Mouse (Mus musculus) cerebellum, adult 2 months (tissue): ENCODE measurements around the gene Pcbp4.

ENCODE experiments used
- CTCF ChIP-seq: fragments of 200-500 bp; IDR thresholded peaks from 2 replicates; pipeline ENCODE4 v1.5.1; 2011; ENCODE audit warnings: low read depth, mild to moderate bottlenecking, control low read depth, low read length, moderate library complexity, borderline replicate concordance; ENCODE audit not compliant: insufficient read depth
- POLR2A ChIP-seq: fragments of 200-500 bp; IDR thresholded peaks from 2 replicates; pipeline ENCODE4 v1.6.1; 2011; ENCODE audit warnings: low read length, control low read depth, borderline replicate concordance; ENCODE audit not compliant: insufficient read depth

- TF ChIP-seq CTCF = no peak
- no peak for TF ChIP-seq POLR2A
Observed at GRCm38 (mm10) chr9:106501846-106502245, 48.8 kb downstream of the Pcbp4 start.
